Mouse (Mus musculus): ENCODE measurements around the gene Pard3b.

DNA sequence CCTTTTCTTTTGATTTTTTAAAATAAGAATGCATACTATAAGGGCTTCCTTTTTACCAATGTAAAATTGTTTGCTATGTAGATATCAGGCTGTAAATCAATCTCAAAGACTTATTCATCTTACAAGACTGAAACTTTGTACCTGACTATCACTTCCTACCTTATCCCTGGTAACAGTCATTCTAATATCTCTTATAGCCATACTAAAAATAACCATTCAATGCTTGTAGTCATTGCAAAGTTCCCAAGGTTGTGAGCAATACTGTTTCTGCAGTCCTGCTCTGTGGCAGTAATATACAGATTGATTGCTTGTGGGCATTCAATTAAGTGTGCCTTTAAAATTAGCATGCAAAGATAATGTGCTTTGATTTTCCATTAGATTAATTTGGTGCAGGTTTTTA lies 72.9 kb downstream of the Pard3b start:
- TF ChIP-seq GATA1 (IDR thresholded peaks at IDR 0.05; ENCODE audit: borderline replicate concordance, low read length) (no peak), FLI1 (IDR thresholded peaks at IDR 0.05; ENCODE audit: low read length) (no peak)

All from megakaryocyte, embryonic 14.5 days (primary cell).